ENCODE assay signal across 17 mouse cellular contexts in genomic region chr13:57354606-57355005, GRCm38 (mm10).
"Had no signal": no experiment of that assay in that cellular context is flagged by ENCODE, and none has a peak within 500 bp of the region (broad histone marks: within the 10 kb centered on the region; RNA-seq: fewer than 3 reads in every experiment).

No protein-coding gene starts in this region.

- H3K4me2 ChIP-seq: limb, embryonic 12.5 days; liver, embryonic 13.5 days; midbrain, embryonic 12.5 days; midbrain, embryonic 15.5 days; neural tube, embryonic 12.5 days; neural tube, embryonic 15.5 days had no signal

- ATAC-seq: midbrain, embryonic 15.5 days had no signal

- H3K36me3 ChIP-seq: limb, embryonic 12.5 days; liver, embryonic 13.5 days; midbrain, embryonic 12.5 days; midbrain, embryonic 15.5 days; neural tube, embryonic 12.5 days; neural tube, embryonic 15.5 days had no signal

- H3K27ac ChIP-seq: limb, embryonic 12.5 days; liver, embryonic 13.5 days; midbrain, embryonic 12.5 days; midbrain, embryonic 15.5 days; neural tube, embryonic 12.5 days; neural tube, embryonic 15.5 days; stomach, postnatal 0 days had no signal

- H3K27me3 ChIP-seq: limb, embryonic 12.5 days; liver, embryonic 13.5 days; midbrain, embryonic 12.5 days; midbrain, embryonic 15.5 days; neural tube, embryonic 12.5 days; neural tube, embryonic 15.5 days had no signal

- H3K9me3 ChIP-seq: limb, embryonic 12.5 days; liver, embryonic 13.5 days; midbrain, embryonic 12.5 days; midbrain, embryonic 15.5 days; neural tube, embryonic 12.5 days; neural tube, embryonic 15.5 days had no signal

- H3K4me1 ChIP-seq: liver, embryonic 13.5 days; midbrain, embryonic 12.5 days; midbrain, embryonic 15.5 days; neural tube, embryonic 12.5 days had no signal

- H3K4me3 ChIP-seq: limb, embryonic 12.5 days; liver, embryonic 13.5 days; midbrain, embryonic 12.5 days; midbrain, embryonic 15.5 days; neural tube, embryonic 12.5 days; neural tube, embryonic 15.5 days had no signal

- DNase-seq: kidney, adult 9 months; liver, embryonic 13.5 days; lung, adult 2 months; lung, postnatal 14 days; lung, postnatal 4 days; right cerebral cortex, adult 18-20 months; right cerebral cortex, postnatal 14 days; right cerebral cortex, postnatal 4 days; thymus, adult 2 months; thymus, postnatal 14 days; thymus, postnatal 4 days had no signal

- H3K9ac ChIP-seq: limb, embryonic 12.5 days; liver, embryonic 13.5 days; midbrain, embryonic 12.5 days; midbrain, embryonic 15.5 days; neural tube, embryonic 12.5 days; neural tube, embryonic 15.5 days had no signal
